Mouse (Mus musculus) small intestine, adult 2 months (tissue): ENCODE measurements around the gene Gm37240. TPM values are rescaled to one million over a fixed set of nuclear protein-coding genes. Genes with fewer than 3 reads are reported as not detected.

Source experiments
- H3K27ac ChIP-seq: fragments of 200-500 bp; 2 replicates; pipeline ENCODE4 v1.5.1; 2012; ENCODE audit warnings: low read depth, low read length, control low read depth, inconsistent platforms; ENCODE audit not compliant: insufficient read depth
- H3K27me3 ChIP-seq: fragments of 200-500 bp; 2 replicates; pipeline ENCODE4 v1.6.1; 2012; ENCODE audit warnings: mild to moderate bottlenecking, moderate library complexity, low read length, inconsistent platforms; ENCODE audit not compliant: control insufficient read depth, insufficient read depth
- H3K36me3 ChIP-seq: fragments of 200-500 bp; 2 replicates; pipeline ENCODE4 v1.6.1; 2012; ENCODE audit warnings: mild to moderate bottlenecking, low read length, control low read depth, inconsistent platforms; ENCODE audit not compliant: control insufficient read depth, insufficient read depth
- H3K4me1 ChIP-seq: fragments of 200-500 bp; 2 replicates; pipeline ENCODE4 v1.6.1; 2012; ENCODE audit warnings: low read length, inconsistent platforms, mixed read lengths; ENCODE audit not compliant: control insufficient read depth, insufficient read depth, insufficient read length
- H3K4me3 ChIP-seq: fragments of 200-500 bp; 2 replicates; pipeline ENCODE4 v1.5.1; 2012; ENCODE audit warnings: low read depth, mild to moderate bottlenecking, control low read depth, inconsistent platforms, low read length, moderate library complexity
- CTCF ChIP-seq: fragments of 200-500 bp; IDR thresholded peaks from 2 replicates; pipeline ENCODE4 v1.5.1; 2012; ENCODE audit warnings: low read depth, mild to moderate bottlenecking, control low read depth, inconsistent platforms, low read length, moderate library complexity, mixed read lengths; ENCODE audit not compliant: insufficient replicate concordance, insufficient read length; ENCODE audit errors: extremely low read depth
- POLR2A ChIP-seq: fragments of 200-500 bp; IDR thresholded peaks from 2 replicates; pipeline ENCODE4 v1.6.1; 2012; ENCODE audit warnings: low read depth, mild to moderate bottlenecking, control low read depth, inconsistent platforms, low read length, moderate library complexity
- WGBS: fragments of 180-500 bp; shearing (Covaris S2); methylation state at CpG from one replicate; pipeline ENCODE4 v1.1.7; 2018; 5-methylcytosine and 5-hydroxymethylcytosine counted together
- polyA plus RNA-seq: library from polyadenylated mRNA; depleted of rRNA; stranded (reverse); fragments of >200 nt; gene quantifications from 2 replicates; pipeline ENCODE4 v1.2.3, GENCODE M21; 2012

Gm37240 gene
- polyA plus RNA-seq, 1 experiment: 58.2 TPM

- H3K36me3 ChIP-seq: peaks cover 20% of the 10 kb centered on the region
- H3K4me1 ChIP-seq: peaks cover 3% of the 10 kb centered on the region; the same call in 1 of the 2 replicates
- TF ChIP-seq CTCF (no peak), POLR2A (no peak)
- no peaks in the 10 kb centered on the region for H3K27me3 ChIP-seq
- no peak overlapping the region for H3K27ac ChIP-seq
- 99% methylated on average over 2 of the region's 2 CpGs for WGBS
- H3K4me3 ChIP-seq: no peak overlapping the region
These were observed 907.2 kb downstream of the Gm37240 start for GRCm38 (mm10) chr3:84980158-84980557.

- no peaks in the 10 kb centered on the region for H3K4me1 ChIP-seq
- H3K36me3 ChIP-seq: peaks cover 26% of the 10 kb centered on the region
- no peak overlapping the region for H3K4me3 ChIP-seq
- no peak for TF ChIP-seq POLR2A
- no peak for TF ChIP-seq CTCF
- 94% methylated on average over 11 of the region's 11 CpGs for WGBS
- H3K27ac ChIP-seq: no peak overlapping the region
- H3K27me3 ChIP-seq: no peaks in the 10 kb centered on the region
These were observed 908.6 kb downstream of the Gm37240 start for GRCm38 (mm10) chr3:84978676-84979075.

GRCm38 (mm10) chr3:84974193-84974592 is 913.1 kb downstream of the Gm37240 start:
- Histone ChIP-seq H3K4me3 (no peak overlapping the region), H3K4me1 (no peaks in the 10 kb centered on the region), H3K27me3 (no peaks in the 10 kb centered on the region), H3K36me3 (peaks cover 39% of the 10 kb centered on the region), H3K27ac (no peak overlapping the region)
- TF ChIP-seq CTCF: no peak
- TF ChIP-seq POLR2A: no peak
- WGBS: 97% methylated on average over 9 of the region's 9 CpGs

GRCm38 (mm10) chr3:84972881-84973280 is 914.4 kb downstream of the Gm37240 start:
- 92% methylated on average over 2 of the region's 2 CpGs for WGBS
- no peak overlapping the region for H3K4me3 ChIP-seq
- H3K27me3 ChIP-seq: no peaks in the 10 kb centered on the region
- H3K36me3 ChIP-seq: peaks cover 41% of the 10 kb centered on the region
- H3K4me1 ChIP-seq: no peaks in the 10 kb centered on the region
- H3K27ac ChIP-seq: no peak overlapping the region
- TF ChIP-seq CTCF (no peak), POLR2A (no peak)

DNA sequence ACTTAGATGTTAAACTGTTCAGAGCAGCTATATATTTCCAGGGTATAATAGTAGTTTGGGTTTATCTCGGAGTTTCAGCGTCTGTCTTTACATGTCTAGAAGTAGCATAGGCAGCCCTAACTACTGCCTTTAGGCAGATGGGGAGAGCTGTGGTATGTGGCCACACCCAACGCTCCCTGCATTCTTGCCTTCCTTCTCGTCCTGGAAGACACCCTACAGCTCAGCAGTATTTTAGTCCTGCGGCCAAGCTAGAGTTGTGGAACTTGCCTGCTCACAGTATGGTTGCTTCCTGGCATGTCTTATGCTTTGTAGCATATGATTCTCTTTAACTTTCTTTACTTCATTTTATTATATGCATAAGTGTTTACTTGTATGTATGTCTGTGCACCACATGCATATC is 915.8 kb downstream of the Gm37240 start:
- Histone ChIP-seq H3K27ac (no peak overlapping the region), H3K27me3 (no peaks in the 10 kb centered on the region), H3K36me3 (peaks cover 36% of the 10 kb centered on the region), H3K4me3 (no peak overlapping the region), H3K4me1 (no peaks in the 10 kb centered on the region)
- no peak for TF ChIP-seq CTCF
- no peak for TF ChIP-seq POLR2A
- 88% methylated on average over 5 of the region's 5 CpGs for WGBS

DNA sequence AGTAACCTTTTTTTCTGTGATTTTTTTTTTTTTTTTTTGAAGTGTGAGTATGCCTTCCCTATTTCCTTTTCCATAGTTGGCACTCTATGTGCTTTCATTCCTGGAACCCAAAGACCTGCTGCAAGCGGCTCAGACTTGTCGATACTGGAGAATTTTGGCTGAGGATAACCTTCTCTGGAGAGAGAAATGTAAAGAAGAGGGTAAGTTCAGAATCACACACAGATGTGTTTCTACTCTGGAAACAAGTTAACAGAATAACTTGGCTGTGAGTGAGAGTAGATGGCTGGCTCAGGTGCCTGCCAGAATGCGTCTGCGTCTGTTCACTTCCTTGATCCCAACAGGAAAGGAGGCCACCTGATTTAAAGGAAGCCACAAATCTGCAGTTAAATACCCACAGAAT is 920.0 kb downstream of the Gm37240 start:
- TF ChIP-seq POLR2A (no peak), CTCF (no peak)
- peaks cover 20% of the 10 kb centered on the region for H3K36me3 ChIP-seq
- H3K27me3 ChIP-seq: no peaks in the 10 kb centered on the region
- H3K4me1 ChIP-seq: no peaks in the 10 kb centered on the region
- H3K4me3 ChIP-seq: no peak overlapping the region
- 90% methylated on average over 4 of the region's 4 CpGs for WGBS
- no peak overlapping the region for H3K27ac ChIP-seq

DNA sequence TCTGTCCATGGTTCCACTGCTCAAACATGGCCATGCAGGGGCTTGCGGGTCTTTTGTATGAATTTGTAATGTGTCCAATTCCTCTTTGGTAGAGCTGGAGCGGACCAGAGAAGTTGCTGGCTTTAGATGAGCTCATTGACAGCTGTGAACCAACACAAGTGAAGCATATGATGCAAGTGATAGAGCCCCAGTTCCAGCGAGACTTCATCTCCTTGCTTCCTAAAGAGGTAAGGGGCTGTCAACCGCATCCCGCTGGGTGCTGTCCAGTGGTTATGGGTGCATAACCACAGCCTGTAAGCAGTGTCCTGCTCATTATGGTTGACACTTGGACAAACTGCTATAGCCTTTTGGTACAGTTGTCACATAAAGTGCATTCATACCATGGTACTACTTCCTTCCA is 922.2 kb downstream of the Gm37240 start:
- H3K4me1 ChIP-seq: no peaks in the 10 kb centered on the region
- peaks cover 18% of the 10 kb centered on the region for H3K36me3 ChIP-seq
- H3K27ac ChIP-seq: no peak overlapping the region
- TF ChIP-seq CTCF (no peak), POLR2A (no peak)
- H3K27me3 ChIP-seq: no peaks in the 10 kb centered on the region
- H3K4me3 ChIP-seq: no peak overlapping the region
- WGBS: 92% methylated on average over 5 of the region's 5 CpGs

DNA sequence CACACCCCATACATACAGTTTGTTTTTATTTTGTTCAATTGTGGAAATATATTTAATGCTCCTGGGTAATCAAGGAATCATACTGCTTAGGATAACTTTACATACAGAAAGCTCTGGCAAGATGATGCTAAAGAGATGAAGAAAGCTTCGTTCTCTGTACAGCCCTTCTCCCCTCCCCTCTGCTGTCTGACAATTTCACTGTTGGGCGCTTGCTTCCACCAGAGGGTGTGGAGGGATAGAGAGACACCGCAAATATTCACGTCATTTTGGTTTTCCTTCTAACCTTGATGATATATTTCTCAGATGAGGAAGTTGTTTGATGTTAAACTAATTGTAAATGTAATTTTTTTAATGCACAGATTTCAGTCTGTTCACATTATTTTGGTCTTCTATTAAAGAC is 931.5 kb downstream of the Gm37240 start:
- Histone ChIP-seq H3K36me3 (peaks cover 10% of the 10 kb centered on the region), H3K27ac (no peak overlapping the region), H3K4me1 (no peaks in the 10 kb centered on the region), H3K27me3 (no peaks in the 10 kb centered on the region), H3K4me3 (no peak overlapping the region)
- WGBS: 85% methylated on average over 4 of the region's 4 CpGs
- no peak for TF ChIP-seq POLR2A
